Mouse (Mus musculus) leukemia stem cell, adult 10-12 weeks (primary cell): Measurements from ENCODE around the gene Cask. TPM values are rescaled to one million over a fixed set of nuclear protein-coding genes. Genes with fewer than 3 reads are reported as not detected.

Experiments
- polyA plus RNA-seq: library from polyadenylated mRNA; stranded (reverse); fragments of >175 nt; gene quantifications from 2 replicates; pipeline ENCODE4 v1.2.3, GENCODE M21; 2012; ENCODE audit warnings: low replicate concordance

The Cask gene
- 0.27 and 1.5 TPM in 2 replicates for polyA plus RNA-seq

GRCm38 (mm10) chrX:13851285-13851684, at the start of gene Cask:
Gene Cask, minus strand, starts transcription at chrX:13851367.

GRCm38 (mm10) chrX:13661063-13661462, 190.1 kb downstream of the Cask start, which contains the start of gene Gpr82:
Gene Gpr82, plus strand, starts transcription at chrX:13661363.

GRCm38 (mm10) chrX:13631599-13632283, 219.4 kb downstream of the Cask start, which contains the start of gene Gpr34:
Gene Gpr34, plus strand, starts transcription at chrX:13632089.

Other genes starting within 250 kb of the Cask start
- 0.16 TPM in 1 of 2 replicates, not detected in the other for gene Gpr34, start 219.3 kb downstream of the Cask start, polyA plus RNA-seq
- not detected in 2 replicates for gene Gpr82, start 190.0 kb downstream of the Cask start, polyA plus RNA-seq